In genomic region chr9:119220249-119220648, GRCm38 (mm10) we compare ENCODE assay signal across 36 mouse cellular contexts. TPM values are rescaled to one million over a fixed set of nuclear protein-coding genes. Genes with fewer than 3 reads are reported as not detected.
DNase-seq lines count a peak whose midpoint lies in the region; ATAC-seq lines count a peak whose summit lies in the region.
"Had no signal": no experiment of that assay in that cellular context is flagged by ENCODE, and none has a peak within 500 bp of the region (broad histone marks: within the 10 kb centered on the region; RNA-seq: fewer than 3 reads in every experiment).

No protein-coding gene starts in this region.

- no peak overlapping the region for H3K9ac ChIP-seq in kidney, embryonic 16.5 days (replicated peaks; ENCODE audit: low read length)
- H3K9ac ChIP-seq in neural tube, embryonic 15.5 days (replicated peaks), result no peak overlapping the region
- H3K9ac ChIP-seq: embryonic facial prominence, embryonic 13.5 days; forebrain, embryonic 13.5 days; hindbrain, embryonic 13.5 days; intestine, embryonic 15.5 days had no signal

- 0 out of 2 replicates have a peak overlapping the region, but pooled peaks have one; percentile 18 for H3K27ac ChIP-seq in kidney, embryonic 16.5 days (ENCODE audit: low read length)
- no peak overlapping the region for H3K27ac ChIP-seq in neural tube, embryonic 15.5 days (replicated peaks)
- H3K27ac ChIP-seq: embryonic facial prominence, embryonic 10.5 days; embryonic facial prominence, embryonic 13.5 days; forebrain, embryonic 13.5 days; hindbrain, embryonic 10.5 days; hindbrain, embryonic 13.5 days; intestine, embryonic 15.5 days had no signal

- no peak for DNase-seq in kidney, adult 11 months
- peak; percentile 3 for DNase-seq in adipocyte (ENCODE audit: low spot score)
- no peak for DNase-seq in layer of hippocampus, postnatal 14 days (ENCODE audit: low spot score in 2 of 2)
- DNase-seq: adrenal gland, adult 2 months; adrenal gland, postnatal 14 days; cerebellum, adult 11-12 months; cerebellum, adult 8-10 months; cerebellum, postnatal 10 days; cerebellum, postnatal 36 days; embryo, embryonic 11 days; gastrocnemius, postnatal 25 days had no signal

- no peak for ATAC-seq in kidney, embryonic 16.5 days (ENCODE audit: low FRiP score, low TSS enrichment)
- peak; percentile 35; the same call in 1 of the 2 replicates for ATAC-seq in megakaryocyte, adult 5-6 weeks (ENCODE audit: poor library complexity, severe bottlenecking)
- no peak for ATAC-seq in neural tube, embryonic 15.5 days (ENCODE audit: low FRiP score)
- ATAC-seq in megakaryocyte progenitor cell, adult 5-6 weeks (replicated peaks; ENCODE audit: poor library complexity), result no peak; the same call in 1 of the 2 replicates
- ATAC-seq: CD4-positive, CD25-positive, alpha-beta regulatory T cell, adult 4 months; forebrain, embryonic 13.5 days; forebrain, embryonic 16.5 days; hindbrain, embryonic 16.5 days; intestine, embryonic 15.5 days; Patski had no signal

- no peak overlapping the region for H3K4me2 ChIP-seq in kidney, embryonic 16.5 days (replicated peaks; ENCODE audit: low read depth, low read length)
- no peak overlapping the region for H3K4me2 ChIP-seq in neural tube, embryonic 15.5 days
- H3K4me2 ChIP-seq: embryonic facial prominence, embryonic 13.5 days; forebrain, embryonic 13.5 days; heart, embryonic 11.5 days; hindbrain, embryonic 13.5 days; intestine, embryonic 15.5 days had no signal

- no peaks in the 10 kb centered on the region for H3K4me1 ChIP-seq in kidney, embryonic 16.5 days (ENCODE audit: insufficient read depth, low read length)
- no peaks in the 10 kb centered on the region for H3K4me1 ChIP-seq in neural tube, embryonic 15.5 days
- H3K4me1 ChIP-seq: embryonic facial prominence, embryonic 10.5 days; embryonic facial prominence, embryonic 13.5 days; forebrain, embryonic 13.5 days; hindbrain, embryonic 10.5 days; hindbrain, embryonic 13.5 days; intestine, embryonic 15.5 days had no signal

- no peak overlapping the region for H3K4me3 ChIP-seq in kidney, embryonic 16.5 days (ENCODE audit: low read length)
- no peak overlapping the region for H3K4me3 ChIP-seq in neural tube, embryonic 15.5 days (replicated peaks)
- H3K4me3 ChIP-seq: embryonic facial prominence, embryonic 10.5 days; embryonic facial prominence, embryonic 13.5 days; erythroblast, embryonic 14.5 days; forebrain, embryonic 13.5 days; hindbrain, embryonic 10.5 days; hindbrain, embryonic 13.5 days; intestine, embryonic 15.5 days had no signal

- WGBS in kidney, embryonic 16.5 days, result 86% methylated on average over 4 of the region's 4 CpGs
- 89% methylated on average over 4 of the region's 4 CpGs for WGBS in neural tube, embryonic 15.5 days

- peaks cover 4% of the 10 kb centered on the region; the same call in 1 of the 2 replicates for H3K9me3 ChIP-seq in kidney, embryonic 16.5 days (ENCODE audit: low read length)
- H3K9me3 ChIP-seq in neural tube, embryonic 15.5 days (replicated peaks), result no peaks in the 10 kb centered on the region
- H3K9me3 ChIP-seq: forebrain, embryonic 13.5 days; hindbrain, embryonic 13.5 days; intestine, embryonic 15.5 days had no signal

- peaks cover 15% of the 10 kb centered on the region for H3K36me3 ChIP-seq in kidney, embryonic 16.5 days (ENCODE audit: insufficient read depth, low read length)
- peaks cover 32% of the 10 kb centered on the region for H3K36me3 ChIP-seq in neural tube, embryonic 15.5 days

- no peaks in the 10 kb centered on the region for H3K27me3 ChIP-seq in kidney, embryonic 16.5 days (ENCODE audit: insufficient read depth, low read length)
- no peaks in the 10 kb centered on the region for H3K27me3 ChIP-seq in neural tube, embryonic 15.5 days (replicated peaks)
- H3K27me3 ChIP-seq: embryonic facial prominence, embryonic 13.5 days; forebrain, embryonic 13.5 days; hindbrain, embryonic 13.5 days; intestine, embryonic 15.5 days; Patski had no signal

RNA-seq across cellular contexts. Expression of gene Slc22a13, which starts 11.4 kb away (rescaled TPM):
- polyA plus RNA-seq in kidney, embryonic 16.5 days (2015; fragmentation: Nextera tagmentation; extraction: Ambion mirVana), result 22.1 and 22.9 TPM in 2 replicates
- not detected in 2 replicates for total RNA-seq in megakaryocyte, adult 5-6 weeks (2015)
- total RNA-seq in megakaryocyte, adult 5-6 weeks (2017), result not detected in 2 replicates
- polyA plus RNA-seq in neural tube, embryonic 15.5 days (2015; fragmentation: Nextera tagmentation; extraction: Ambion mirVana), result 0.08 TPM in 1 of 2 replicates, not detected in the other
- total RNA-seq in megakaryocyte progenitor cell, adult 5-6 weeks (2015), result not detected in 2 replicates
- not detected in 2 replicates for total RNA-seq in megakaryocyte progenitor cell, adult 5-6 weeks (2017)
- total RNA-seq in layer of hippocampus, postnatal 14 days (2021), result under 1 TPM in 1 of 2 experiments, not detected in 1; 0.24 TPM
- total RNA-seq: adrenal gland, adult 2 months; adrenal gland, postnatal 14 days; gastrocnemius, adult 8-10 months; gastrocnemius, postnatal 25 days; heart, adult 8-10 months; heart, postnatal 25 days had no signal
- polyA plus RNA-seq: adrenal gland, adult 2 months; C2C12; CD4-positive, CD25-positive, alpha-beta regulatory T cell, adult 4 months; cortical plate, adult 2 months; embryonic facial prominence, embryonic 10.5 days; embryonic facial prominence, embryonic 13.5 days; erythroblast, embryonic 14.5 days; forebrain, embryonic 13.5 days; frontal cortex, adult 2 months; gonadal fat pad, adult 2 months; heart, embryonic 11.5 days; heart, embryonic 14.5 days; heart, postnatal 0 days; hindbrain, embryonic 10.5 days; hindbrain, embryonic 13.5 days; hindbrain, embryonic 16.5 days; intestine, embryonic 15.5 days had no signal
